Mouse (Mus musculus) thymus, adult 2 months (tissue): ENCODE results near the gene Sema3d. TPM values are rescaled to one million over a fixed set of nuclear protein-coding genes. Genes with fewer than 3 reads are reported as not detected.

ENCODE experiments used
- DNase-seq: peaks from one replicate; pipeline ENCODE4 v3.0.0; 2021
- H3K27ac ChIP-seq: fragments of 200-500 bp; 2 replicates; pipeline ENCODE4 v1.5.1; 2012; ENCODE audit warnings: low read length, control low read depth; ENCODE audit not compliant: control insufficient read depth, insufficient read depth
- H3K27me3 ChIP-seq: fragments of 200-500 bp; 2 replicates; pipeline ENCODE4 v1.6.1; 2012; ENCODE audit warnings: mild to moderate bottlenecking, low read length, moderate library complexity, mixed read lengths; ENCODE audit not compliant: control insufficient read depth, insufficient read depth
- H3K36me3 ChIP-seq: fragments of 200-500 bp; 2 replicates; pipeline ENCODE4 v1.6.1; 2012; ENCODE audit warnings: mild to moderate bottlenecking, low read length, moderate library complexity; ENCODE audit not compliant: control insufficient read depth, insufficient read depth
- H3K4me1 ChIP-seq: fragments of 200-500 bp; replicated peaks from 2 replicates; pipeline ENCODE4 v1.6.1; 2012; ENCODE audit warnings: low read length; ENCODE audit not compliant: control insufficient read depth, insufficient read depth
- H3K4me3 ChIP-seq: fragments of 200-500 bp; 2 replicates; pipeline ENCODE4 v1.5.1; 2012; ENCODE audit warnings: mild to moderate bottlenecking, low read length, control low read depth, moderate library complexity; ENCODE audit not compliant: control insufficient read depth, insufficient read depth
- CTCF ChIP-seq: fragments of 200-500 bp; IDR thresholded peaks from 2 replicates; pipeline ENCODE4 v1.5.1; 2012; ENCODE audit warnings: mild to moderate bottlenecking, control low read depth, low read length, moderate library complexity, borderline replicate concordance; ENCODE audit not compliant: control insufficient read depth, poor library complexity, insufficient read depth; ENCODE audit errors: extremely low read depth
- POLR2A ChIP-seq: fragments of 200-500 bp; IDR thresholded peaks from 2 replicates; pipeline ENCODE4 v1.6.1; 2012; ENCODE audit warnings: mild to moderate bottlenecking, low read length, control low read depth, moderate library complexity; ENCODE audit not compliant: control insufficient read depth, poor library complexity, insufficient read depth; ENCODE audit errors: extremely low read depth
- WGBS: fragments of 180-500 bp; shearing (Covaris S2); methylation state at CpG from one replicate; pipeline ENCODE4 v1.1.7; 2018; 5-methylcytosine and 5-hydroxymethylcytosine counted together
- polyA plus RNA-seq: library from polyadenylated mRNA; depleted of rRNA; stranded (reverse); fragments of >200 nt; gene quantifications from 2 replicates; pipeline ENCODE4 v1.2.3, GENCODE M21; 2012

Sema3d gene
- polyA plus RNA-seq, 1 experiment = 0.40 TPM

GRCm38 (mm10) chr5:12562204-12562603, 179.0 kb downstream of the Sema3d start:
- Histone ChIP-seq H3K4me3 (no peak overlapping the region), H3K4me1 (no peaks in the 10 kb centered on the region), H3K27ac (no peak overlapping the region), H3K27me3 (no peaks in the 10 kb centered on the region), H3K36me3 (no peaks in the 10 kb centered on the region)
- no peak for TF ChIP-seq POLR2A
- no peak for TF ChIP-seq CTCF
- peak; percentile 19 for DNase-seq
- 53% methylated on average over 5 of the region's 5 CpGs for WGBS

- 93% methylated on average over 11 of the region's 11 CpGs for WGBS
- Histone ChIP-seq H3K4me3 (no peak overlapping the region), H3K27ac (no peak overlapping the region), H3K4me1 (no peaks in the 10 kb centered on the region), H3K27me3 (no peaks in the 10 kb centered on the region), H3K36me3 (no peaks in the 10 kb centered on the region)
- no peak for DNase-seq
- TF ChIP-seq CTCF (no peak), POLR2A (no peak)
Measured at GRCm38 (mm10) chr5:12563132-12563531, 179.9 kb downstream of the Sema3d start.

GRCm38 (mm10) chr5:12564602-12565220, 181.5 kb downstream of the Sema3d start:
- no peak overlapping the region for H3K4me3 ChIP-seq
- WGBS = 82% methylated on average over 2 of the region's 2 CpGs
- H3K4me1 ChIP-seq = no peaks in the 10 kb centered on the region
- TF ChIP-seq POLR2A = no peak
- no peak for TF ChIP-seq CTCF
- no peaks in the 10 kb centered on the region for H3K27me3 ChIP-seq
- no peaks in the 10 kb centered on the region for H3K36me3 ChIP-seq
- no peak for DNase-seq
- H3K27ac ChIP-seq = no peak overlapping the region

- no peaks in the 10 kb centered on the region for H3K27me3 ChIP-seq
- no peak for TF ChIP-seq CTCF
Measured at GRCm38 (mm10) chr5:12566568-12566967, 183.4 kb downstream of the Sema3d start.

GRCm38 (mm10) chr5:12574551-12574950, 191.4 kb downstream of the Sema3d start:
- H3K36me3 ChIP-seq = no peaks in the 10 kb centered on the region
- no peak overlapping the region for H3K27ac ChIP-seq
- no peaks in the 10 kb centered on the region for H3K27me3 ChIP-seq
- WGBS = 58% methylated on average over 4 of the region's 4 CpGs
- no peak overlapping the region for H3K4me3 ChIP-seq
- TF ChIP-seq CTCF (no peak), POLR2A (no peak)
- H3K4me1 ChIP-seq = no peaks in the 10 kb centered on the region
- no peak for DNase-seq

More at GRCm38 (mm10) chr5:12566568-12566967, 183.4 kb downstream of the Sema3d start:
- WGBS = 95% methylated on average over 1 of the region's 1 CpGs
- Histone ChIP-seq H3K4me3 (no peak overlapping the region), H3K36me3 (no peaks in the 10 kb centered on the region), H3K27ac (no peak overlapping the region), H3K4me1 (no peaks in the 10 kb centered on the region)
- no peak for DNase-seq

GRCm38 (mm10) chr5:12575262-12575661, 192.1 kb downstream of the Sema3d start:
- Histone ChIP-seq H3K4me1 (no peaks in the 10 kb centered on the region), H3K36me3 (no peaks in the 10 kb centered on the region), H3K27ac (no peak overlapping the region), H3K27me3 (no peaks in the 10 kb centered on the region), H3K4me3 (no peak overlapping the region)
- DNase-seq = no peak
- TF ChIP-seq CTCF = no peak
- no peak for TF ChIP-seq POLR2A
- WGBS = 79% methylated on average over 1 of the region's 1 CpGs

- no peak overlapping the region for H3K27ac ChIP-seq
- 69% methylated on average over 4 of the region's 4 CpGs for WGBS
- no peak overlapping the region for H3K4me3 ChIP-seq
- no peaks in the 10 kb centered on the region for H3K36me3 ChIP-seq
- TF ChIP-seq POLR2A (no peak), CTCF (no peak)
- no peak for DNase-seq
- no peaks in the 10 kb centered on the region for H3K4me1 ChIP-seq
- H3K27me3 ChIP-seq = no peaks in the 10 kb centered on the region
Measured at GRCm38 (mm10) chr5:12579752-12580151, 196.6 kb downstream of the Sema3d start.
